Mouse (Mus musculus): ENCODE results near the gene Zfp853.

DNA sequence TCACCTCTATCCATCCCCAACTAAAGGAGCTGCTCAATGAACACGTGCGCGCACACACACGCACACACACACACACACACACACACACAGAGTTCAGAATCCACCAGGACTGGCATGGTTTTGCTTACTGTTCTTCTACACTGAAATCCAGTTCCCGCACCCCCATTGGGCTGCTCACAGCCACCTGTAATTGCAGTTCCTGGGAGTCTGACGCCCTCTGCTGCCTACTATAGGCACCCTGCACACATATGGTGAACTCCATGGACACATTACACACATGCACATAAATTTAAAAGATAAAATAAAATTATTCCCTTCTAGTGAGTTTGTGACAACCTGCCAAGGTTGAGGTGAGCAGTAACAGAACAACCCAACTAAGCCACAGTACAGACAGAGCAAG, 8.7 kb downstream of the Zfp853 start:
- no peak for TF ChIP-seq POLR2A (IDR thresholded peaks at IDR 0.05; ENCODE audit: control insufficient read depth, low read depth, low read length)
- TF ChIP-seq CTCF (IDR thresholded peaks at IDR 0.05; ENCODE audit: control insufficient read depth, insufficient read depth, insufficient replicate concordance, low read depth, low read length): no peak

Data from testis, adult 2 months (tissue).